Mouse (Mus musculus) CH12.LX (cell line): ENCODE results near the gene Gm49450.

Experiments
- UBTF ChIP-seq: IDR thresholded peaks from 2 replicates; pipeline ENCODE4 v1.6.1; 2012; ENCODE audit warnings: low read depth, mild to moderate bottlenecking, inconsistent platforms, low read length, improper control_type of control experiment, moderate library complexity
- USF1 ChIP-seq: IDR thresholded peaks from 2 replicates; pipeline ENCODE4 v1.6.1; 2014; ENCODE audit warnings: low read depth, mild to moderate bottlenecking, inconsistent platforms, low read length, improper control_type of control experiment

- TF ChIP-seq USF1 (no peak), UBTF (no peak)
Measured at GRCm38 (mm10) chr15:98914903-98915302, 38.4 kb downstream of the Gm49450 start.
